ENCODE assay signal across 22 mouse cellular contexts in genomic region chr14:24173326-24173725, GRCm38 (mm10).
DNase-seq lines count a peak whose midpoint lies in the region; ATAC-seq lines count a peak whose summit lies in the region.
"Had no signal": no experiment of that assay in that cellular context is flagged by ENCODE, and none has a peak within 500 bp of the region (broad histone marks: within the 10 kb centered on the region; RNA-seq: fewer than 3 reads in every experiment).

No protein-coding gene starts in this region.

- ATAC-seq in midbrain, embryonic 14.5 days (ENCODE audit: low FRiP score, low TSS enrichment): no peak
- ATAC-seq: forebrain, embryonic 13.5 days; midbrain, embryonic 15.5 days had no signal

- no peak overlapping the region for H3K9ac ChIP-seq in midbrain, embryonic 14.5 days (replicated peaks; ENCODE audit: low read length)
- H3K9ac ChIP-seq: forebrain, embryonic 13.5 days; hindbrain, embryonic 15.5 days; liver, embryonic 13.5 days; lung, embryonic 14.5 days; midbrain, embryonic 15.5 days; neural tube, embryonic 12.5 days had no signal

- 61% methylated on average over 6 of the region's 6 CpGs for WGBS in midbrain, embryonic 10.5 days
- WGBS in midbrain, embryonic 14.5 days: 37% methylated on average over 6 of the region's 6 CpGs

- peaks cover 20% of the 10 kb centered on the region for H3K4me1 ChIP-seq in midbrain, embryonic 10.5 days
- H3K4me1 ChIP-seq in midbrain, embryonic 14.5 days (ENCODE audit: control insufficient read depth, insufficient read depth, low read length): no peaks in the 10 kb centered on the region
- H3K4me1 ChIP-seq: hindbrain, embryonic 15.5 days; liver, embryonic 13.5 days; megakaryocyte, embryonic 14.5 days; midbrain, embryonic 15.5 days; neural tube, embryonic 12.5 days had no signal

- peak; percentile 34 for DNase-seq in cerebellum, adult 9-11 months
- DNase-seq in cerebellum, postnatal 4 days (ENCODE audit: low spot score in 2 of 2): no peak
- peak; percentile 22 to 61 for DNase-seq in kidney, postnatal 25 days
- no peak for DNase-seq in kidney, adult 9 months
- no peak for DNase-seq in midbrain, embryonic 10.5 days (ENCODE audit: low spot score)
- no peak for DNase-seq in midbrain, embryonic 14.5 days
- DNase-seq in lung, postnatal 14 days: no peak
- DNase-seq: adrenal gland, postnatal 25 days; kidney, postnatal 10 days; liver, embryonic 13.5 days; lung, embryonic 14.5 days; lung, postnatal 36 days; right cerebral cortex, postnatal 14 days; thymus, adult 2 months; thymus, postnatal 4 days had no signal

- H3K27ac ChIP-seq in midbrain, embryonic 10.5 days (replicated peaks): 0 out of 2 replicates have a peak overlapping the region, but pooled peaks have one; percentile 5
- no peak overlapping the region for H3K27ac ChIP-seq in midbrain, embryonic 14.5 days (replicated peaks; ENCODE audit: low read depth, low read length)
- H3K27ac ChIP-seq: forebrain, embryonic 13.5 days; hindbrain, embryonic 15.5 days; liver, embryonic 13.5 days; midbrain, embryonic 15.5 days; neural tube, embryonic 12.5 days; stomach, postnatal 0 days had no signal

- H3K9me3 ChIP-seq in midbrain, embryonic 10.5 days (replicated peaks): no peaks in the 10 kb centered on the region
- no peaks in the 10 kb centered on the region for H3K9me3 ChIP-seq in midbrain, embryonic 14.5 days (ENCODE audit: control insufficient read depth, low read length)
- H3K9me3 ChIP-seq: forebrain, embryonic 13.5 days; hindbrain, embryonic 15.5 days; liver, embryonic 13.5 days; midbrain, embryonic 15.5 days; neural tube, embryonic 12.5 days had no signal

- no peaks in the 10 kb centered on the region for H3K27me3 ChIP-seq in midbrain, embryonic 10.5 days (ENCODE audit: low read depth, poor library complexity, severe bottlenecking)
- H3K27me3 ChIP-seq in midbrain, embryonic 14.5 days (ENCODE audit: control insufficient read depth, insufficient read depth, low read length): no peaks in the 10 kb centered on the region
- H3K27me3 ChIP-seq: forebrain, embryonic 13.5 days; hindbrain, embryonic 15.5 days; liver, embryonic 13.5 days; megakaryocyte, embryonic 14.5 days; midbrain, embryonic 15.5 days; neural tube, embryonic 12.5 days had no signal

- H3K36me3 ChIP-seq in midbrain, embryonic 10.5 days: peaks cover 76% of the 10 kb centered on the region
- H3K36me3 ChIP-seq in midbrain, embryonic 14.5 days (ENCODE audit: control insufficient read depth, insufficient read depth, low read length): peaks cover 57% of the 10 kb centered on the region

- no peak overlapping the region for H3K4me3 ChIP-seq in midbrain, embryonic 10.5 days
- H3K4me3 ChIP-seq in midbrain, embryonic 14.5 days (replicated peaks; ENCODE audit: low read depth, low read length): no peak overlapping the region
- H3K4me3 ChIP-seq: forebrain, embryonic 13.5 days; hindbrain, embryonic 15.5 days; liver, embryonic 13.5 days; megakaryocyte, embryonic 14.5 days; midbrain, embryonic 15.5 days; neural tube, embryonic 12.5 days had no signal

- no peak overlapping the region for H3K4me2 ChIP-seq in midbrain, embryonic 14.5 days (ENCODE audit: low read length)
- H3K4me2 ChIP-seq: forebrain, embryonic 13.5 days; heart, embryonic 11.5 days; hindbrain, embryonic 15.5 days; liver, embryonic 13.5 days; lung, embryonic 14.5 days; midbrain, embryonic 15.5 days; neural tube, embryonic 12.5 days had no signal

Comparison
In these comparisons a context has a peak if more than half of its experiments do, and no peak if none do; other contexts are left out.
1. DNase-seq: peak in cerebellum, adult 9-11 months (single experiment) and kidney, postnatal 25 days (2 of 2); none in cerebellum, postnatal 4 days (0 of 2), kidney, adult 9 months (single experiment), midbrain, embryonic 10.5 days (single experiment), midbrain, embryonic 14.5 days (single experiment) and lung, postnatal 14 days (single experiment).